Mouse (Mus musculus) liver, embryonic 14.5 days (tissue): ENCODE data around the gene Scube2. TPM values are rescaled to one million over a fixed set of nuclear protein-coding genes. Genes with fewer than 3 reads are reported as not detected.

Source experiments
- ATAC-seq: fragments of 200-750 bp; cut with Nextera tagmentation; 2 replicates; pipeline ENCODE4 v1.8.0; 2017; ENCODE audit warnings: moderate number of reproducible peaks, mild to moderate bottlenecking, moderate library complexity; ENCODE audit not compliant: insufficient read depth
- DNase-seq, 3 experiments: peaks; one replicate each; pipeline ENCODE4 v3.0.0-alpha.2; 2012 to 2013; ENCODE audit warnings: low read depth in 3 of 3, low spot score in 3 of 3
- H3K27ac ChIP-seq: fragments of 300-500 bp; sonication (generic); 2 replicates; pipeline ENCODE4 v1.5.1; 2014; ENCODE audit warnings: moderate library complexity, mild to moderate bottlenecking, control low read depth, inconsistent platforms
- H3K27me3 ChIP-seq: fragments of 300-500 bp; sonication (generic); 2 replicates; pipeline ENCODE4 v1.6.1; 2014; ENCODE audit warnings: mild to moderate bottlenecking, low read length, moderate library complexity; ENCODE audit not compliant: control insufficient read depth, insufficient read depth
- H3K36me3 ChIP-seq: fragments of 300-500 bp; sonication (generic); replicated peaks from 2 replicates; pipeline ENCODE4 v1.6.1; 2014; ENCODE audit warnings: low read depth; ENCODE audit not compliant: control insufficient read depth, insufficient read depth
- H3K4me1 ChIP-seq, 2 experiments: fragments of 200-500 bp in 1 of 2; fragments of 300-500 bp in 1 of 2; sonication (generic) in 1 of 2; replicated peaks; 2 replicates each; pipeline ENCODE4 v1.6.1; 2012 to 2014; ENCODE audit warnings: antibody characterized with exemption in 1 of 2, inconsistent platforms in 1 of 2, low read length in 1 of 2; ENCODE audit not compliant: control insufficient read depth in 2 of 2, insufficient read depth in 2 of 2
- H3K4me2 ChIP-seq: fragments of 300-500 bp; sonication (generic); 2 replicates; pipeline ENCODE4 v1.6.1; 2014; ENCODE audit warnings: low read depth, mild to moderate bottlenecking, control low read depth, moderate library complexity
- H3K4me3 ChIP-seq, 2 experiments: fragments of 200-500 bp in 1 of 2; fragments of 300-500 bp in 1 of 2; sonication (generic) in 1 of 2; 2 replicates each; pipeline ENCODE4 v1.5.1; 2012 to 2014; ENCODE audit warnings: low read depth in 2 of 2, low read length in 2 of 2, mild to moderate bottlenecking in 2 of 2, control low read depth in 1 of 2, inconsistent platforms in 1 of 2, moderate library complexity in 1 of 2; ENCODE audit not compliant: insufficient read depth in 1 of 2
- H3K9ac ChIP-seq: fragments of 300-500 bp; sonication (generic); replicated peaks from 2 replicates; pipeline ENCODE4 v1.6.1; 2014; ENCODE audit warnings: mild to moderate bottlenecking, control low read depth, moderate library complexity
- H3K9me3 ChIP-seq: fragments of 300-500 bp; sonication (generic); 2 replicates; pipeline ENCODE4 v1.6.1; 2016; ENCODE audit warnings: low read length, mixed read lengths; ENCODE audit not compliant: control insufficient read depth
- CTCF ChIP-seq: IDR thresholded peaks from 2 replicates; pipeline ENCODE4 v1.5.1; 2016; ENCODE audit warnings: antibody characterized with exemption, low read depth, control low read depth
- EP300 ChIP-seq: IDR thresholded peaks from 2 replicates; pipeline ENCODE4 v1.6.1; 2016; ENCODE audit warnings: antibody characterized with exemption, low read depth
- WGBS: fragments of 180-500 bp; shearing (Covaris S2); extraction: QIAGEN DNeasy Blood & Tissue Kit; methylation state at CpG from one replicate; pipeline ENCODE4 v1.1.7; 2014; ENCODE audit not compliant: insufficient replicate concordance; 5-methylcytosine and 5-hydroxymethylcytosine counted together
- polyA plus RNA-seq, 2 experiments: library from polyadenylated mRNA; depleted of rRNA in 1 of 2; stranded (reverse) in 1 of 2; unstranded in 1 of 2; fragments of >200 nt; fragmentation: Nextera tagmentation in 1 of 2; extraction: Ambion mirVana in 1 of 2; gene quantifications; 2 replicates each; pipeline versions ENCODE4 v1.2.1 to v1.2.3; 2012 to 2014

Scube2 gene
- polyA plus RNA-seq, 2 experiments = 0.01 to 0.03 TPM

DNA sequence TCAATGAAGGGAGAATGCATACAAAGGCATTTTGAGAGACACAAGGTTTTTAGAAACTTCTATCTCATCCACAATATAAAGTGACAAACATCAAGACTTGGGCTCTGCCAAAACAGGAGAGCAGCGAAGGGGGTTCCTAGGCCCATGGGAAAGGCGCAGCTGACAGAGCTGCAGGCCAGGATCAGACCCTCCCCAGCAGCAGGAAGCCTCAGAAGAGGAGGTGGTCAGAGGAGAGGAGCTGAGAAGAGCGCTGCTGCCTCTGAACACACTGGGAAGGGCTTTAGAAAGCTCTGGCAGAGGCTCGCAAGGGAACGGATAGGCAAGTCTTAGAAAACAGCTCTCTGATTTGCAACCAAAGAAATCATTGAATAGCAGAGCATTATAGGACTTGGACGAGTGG lies 24.4 kb downstream of the Scube2 start:
- Histone ChIP-seq H3K4me1 (peaks cover 0 to 6% of the 10 kb centered on the region in 2 experiments; a peak in 2 of 4 replicates), H3K36me3 (no peaks in the 10 kb centered on the region), H3K4me3 (no peak overlapping the region), H3K27me3 (no peaks in the 10 kb centered on the region; the same call in 1 of the 2 replicates), H3K9ac (no peak overlapping the region), H3K27ac (no peak overlapping the region), H3K9me3 (no peaks in the 10 kb centered on the region), H3K4me2 (no peak overlapping the region)
- ATAC-seq = no peak
- TF ChIP-seq EP300 (no peak), CTCF (no peak)
- WGBS = 61% methylated on average over 6 of the region's 6 CpGs
- DNase-seq = no peak

DNA sequence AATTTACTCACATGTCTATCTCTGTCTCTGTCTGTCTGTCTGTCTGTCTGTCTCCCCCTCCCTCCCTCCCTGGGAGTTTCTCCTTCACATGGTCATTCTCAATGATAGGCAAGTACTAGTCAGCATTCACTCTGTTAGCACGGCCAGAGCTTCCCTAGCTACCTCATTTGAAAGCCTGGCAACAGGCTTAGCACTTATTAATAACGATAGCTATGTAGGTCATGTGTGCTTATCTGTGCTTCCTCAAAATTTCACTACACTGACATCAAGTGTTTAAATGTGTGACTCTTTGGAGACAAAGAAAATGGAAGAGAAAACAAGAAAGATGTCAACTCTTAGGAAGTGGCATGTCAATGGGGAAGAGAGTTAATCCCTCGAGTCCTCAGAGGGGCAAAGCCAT lies 26.9 kb downstream of the Scube2 start:
- H3K27me3 ChIP-seq = no peaks in the 10 kb centered on the region; the same call in 1 of the 2 replicates
- no peak overlapping the region for H3K4me3 ChIP-seq
- ATAC-seq (no peak), DNase-seq (no peak)
- H3K27ac ChIP-seq = no peak overlapping the region
- H3K36me3 ChIP-seq = no peaks in the 10 kb centered on the region
- no peak overlapping the region for H3K4me2 ChIP-seq
- H3K9ac ChIP-seq = no peak overlapping the region
- no peaks in the 10 kb centered on the region for H3K4me1 ChIP-seq
- H3K9me3 ChIP-seq = no peaks in the 10 kb centered on the region
- WGBS = 38% methylated on average over 3 of the region's 3 CpGs
- TF ChIP-seq EP300 (no peak), CTCF (no peak)

DNA sequence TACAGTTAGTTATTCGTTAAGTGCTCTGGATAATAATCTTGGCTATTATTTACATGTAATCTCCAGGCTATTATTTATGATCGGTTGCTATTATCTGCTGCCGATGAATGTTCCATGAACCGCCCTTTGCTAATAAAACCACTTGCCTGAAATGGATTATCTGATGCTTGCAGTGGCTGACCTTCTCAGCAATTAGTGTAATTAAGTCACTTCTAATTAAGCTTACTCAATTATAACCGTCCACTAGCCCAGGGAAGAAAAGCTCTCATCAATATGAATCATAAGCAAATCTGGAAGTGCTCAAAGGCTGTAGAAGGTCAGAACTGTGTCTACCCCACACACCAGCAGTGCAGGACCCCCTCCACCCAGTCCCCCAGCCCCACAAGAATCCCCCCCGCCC lies 27.8 kb downstream of the Scube2 start:
- no peaks in the 10 kb centered on the region for H3K9me3 ChIP-seq
- no peak overlapping the region for H3K4me2 ChIP-seq
- no peak overlapping the region for H3K9ac ChIP-seq
- no peak overlapping the region for H3K27ac ChIP-seq
- WGBS = 76% methylated on average over 6 of the region's 6 CpGs
- H3K4me1 ChIP-seq = no peaks in the 10 kb centered on the region
- ATAC-seq (no peak), DNase-seq (no peak)
- H3K27me3 ChIP-seq = no peaks in the 10 kb centered on the region; the same call in 1 of the 2 replicates
- TF ChIP-seq EP300 (no peak), CTCF (no peak)
- H3K36me3 ChIP-seq = no peaks in the 10 kb centered on the region
- no peak overlapping the region for H3K4me3 ChIP-seq

DNA sequence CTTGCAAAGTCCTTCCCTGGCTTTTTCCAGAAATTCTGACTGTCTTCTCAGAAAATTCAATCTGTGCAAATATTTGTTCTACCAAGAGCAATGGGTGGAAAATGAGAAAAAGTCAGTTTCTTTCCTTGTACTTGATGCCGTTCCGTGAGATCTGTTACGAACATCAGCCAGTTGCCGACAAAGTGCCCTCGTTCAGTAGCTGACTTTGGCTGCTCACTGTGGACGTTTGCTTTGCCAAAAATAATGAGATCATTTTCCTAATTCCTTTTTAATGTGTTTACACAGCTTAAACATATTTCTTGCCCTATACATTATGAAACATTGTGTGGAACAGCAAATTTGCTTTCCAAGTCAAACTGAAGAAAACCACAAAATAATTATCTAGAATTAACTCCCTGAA lies 30.6 kb downstream of the Scube2 start:
- H3K9me3 ChIP-seq = no peaks in the 10 kb centered on the region
- no peaks in the 10 kb centered on the region for H3K4me1 ChIP-seq
- no peak overlapping the region for H3K4me2 ChIP-seq
- no peak overlapping the region for H3K4me3 ChIP-seq
- WGBS = 63% methylated on average over 6 of the region's 6 CpGs
- H3K36me3 ChIP-seq = no peaks in the 10 kb centered on the region
- DNase-seq (no peak), ATAC-seq (no peak)
- H3K27me3 ChIP-seq = no peaks in the 10 kb centered on the region; the same call in 1 of the 2 replicates
- no peak overlapping the region for H3K9ac ChIP-seq
- no peak overlapping the region for H3K27ac ChIP-seq
- TF ChIP-seq CTCF (no peak), EP300 (no peak)

DNA sequence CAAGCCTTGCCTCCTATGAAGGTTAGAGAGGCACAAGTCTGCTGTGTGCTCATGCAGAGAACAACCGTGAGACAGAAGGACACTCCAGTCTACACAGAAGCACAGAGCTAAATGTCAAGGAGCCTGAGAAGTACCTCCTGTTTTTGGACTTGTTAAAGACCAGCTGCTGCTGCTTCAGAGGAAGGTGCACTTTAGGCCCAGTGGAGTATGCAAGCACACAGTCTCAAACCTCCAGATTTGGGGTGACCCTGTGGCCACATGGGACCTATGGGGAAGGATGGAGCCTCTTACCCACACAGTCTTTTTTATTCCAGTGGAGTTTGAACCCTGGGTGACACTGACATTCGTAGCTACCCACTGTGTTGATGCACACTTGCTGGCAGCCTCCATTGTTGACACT lies 34.1 kb downstream of the Scube2 start:
- Histone ChIP-seq H3K4me2 (no peak overlapping the region), H3K4me3 (no peak overlapping the region), H3K27ac (no peak overlapping the region), H3K4me1 (no peaks in the 10 kb centered on the region), H3K9ac (no peak overlapping the region), H3K27me3 (no peaks in the 10 kb centered on the region), H3K36me3 (no peaks in the 10 kb centered on the region), H3K9me3 (no peaks in the 10 kb centered on the region)
- 44% methylated on average over 2 of the region's 2 CpGs for WGBS
- no peak for ATAC-seq
- TF ChIP-seq EP300 (no peak), CTCF (no peak)
- DNase-seq = no peak
